Mouse (Mus musculus) thymus, adult 2 months (tissue): Measurements from ENCODE around the gene Ptprg.

Experiments used
- CTCF ChIP-seq: fragments of 200-500 bp; IDR thresholded peaks from 2 replicates; pipeline ENCODE4 v1.5.1; 2012; ENCODE audit warnings: mild to moderate bottlenecking, control low read depth, low read length, moderate library complexity, borderline replicate concordance; ENCODE audit not compliant: control insufficient read depth, poor library complexity, insufficient read depth; ENCODE audit errors: extremely low read depth
- POLR2A ChIP-seq: fragments of 200-500 bp; IDR thresholded peaks from 2 replicates; pipeline ENCODE4 v1.6.1; 2012; ENCODE audit warnings: mild to moderate bottlenecking, low read length, control low read depth, moderate library complexity; ENCODE audit not compliant: control insufficient read depth, poor library complexity, insufficient read depth; ENCODE audit errors: extremely low read depth

GRCm38 (mm10) chr14:11823701-11824095, 270.4 kb downstream of the Ptprg start:
- TF ChIP-seq CTCF (no peak), POLR2A (no peak)
